Mouse (Mus musculus) hindbrain, embryonic 15.5 days (tissue): ENCODE measurements at regions not wholly inside any gene's neighbourhood (a gene's known extent, or its start where the extent isn't known, plus 50 kb on each side); places are given as distances from the start of the nearest gene placed in this dataset.
"Not testable (repeated sequence)": the region's sequence is repeated elsewhere in the genome, so short reads cannot be mapped to it uniquely, and the experiment has no call there.

Experiments
- ATAC-seq: fragments of 200-750 bp; cut with Nextera tagmentation; 2 replicates; pipeline ENCODE4 v1.8.0; 2017; ENCODE audit warnings: low read depth, moderate number of reproducible peaks, moderate TSS enrichment; ENCODE audit not compliant: low FRiP score
- H3K27ac ChIP-seq: fragments of 300-500 bp; sonication (generic); replicated peaks from 2 replicates; pipeline ENCODE4 v1.5.1; 2015; ENCODE audit warnings: mild to moderate bottlenecking, inconsistent platforms
- H3K27me3 ChIP-seq: fragments of 300-500 bp; sonication (generic); 2 replicates; pipeline ENCODE4 v1.6.1; 2015; ENCODE audit warnings: control low read depth, inconsistent platforms
- H3K36me3 ChIP-seq: fragments of 300-500 bp; sonication (generic); 2 replicates; pipeline ENCODE4 v1.6.1; 2015; ENCODE audit warnings: control low read depth, inconsistent platforms
- H3K4me1 ChIP-seq: fragments of 300-500 bp; sonication (generic); replicated peaks from 2 replicates; pipeline ENCODE4 v1.6.1; 2015; ENCODE audit warnings: control low read depth, inconsistent platforms
- H3K4me2 ChIP-seq: fragments of 300-500 bp; sonication (generic); 2 replicates; pipeline ENCODE4 v1.6.1; 2015; ENCODE audit warnings: moderate library complexity, mild to moderate bottlenecking, inconsistent platforms
- H3K4me3 ChIP-seq: fragments of 300-500 bp; sonication (generic); 2 replicates; pipeline ENCODE4 v1.5.1; 2015; ENCODE audit warnings: mild to moderate bottlenecking, inconsistent platforms
- H3K9ac ChIP-seq: fragments of 300-500 bp; sonication (generic); 2 replicates; pipeline ENCODE4 v1.6.1; 2015; ENCODE audit warnings: inconsistent platforms
- H3K9me3 ChIP-seq: fragments of 300-500 bp; sonication (generic); 2 replicates; pipeline ENCODE4 v1.6.1; 2016; ENCODE audit warnings: control low read depth, inconsistent platforms
- WGBS: fragments of 180-500 bp; shearing (Covaris S2); methylation state at CpG from one replicate; pipeline ENCODE4 v1.1.7; 2015; 5-methylcytosine and 5-hydroxymethylcytosine counted together

DNA sequence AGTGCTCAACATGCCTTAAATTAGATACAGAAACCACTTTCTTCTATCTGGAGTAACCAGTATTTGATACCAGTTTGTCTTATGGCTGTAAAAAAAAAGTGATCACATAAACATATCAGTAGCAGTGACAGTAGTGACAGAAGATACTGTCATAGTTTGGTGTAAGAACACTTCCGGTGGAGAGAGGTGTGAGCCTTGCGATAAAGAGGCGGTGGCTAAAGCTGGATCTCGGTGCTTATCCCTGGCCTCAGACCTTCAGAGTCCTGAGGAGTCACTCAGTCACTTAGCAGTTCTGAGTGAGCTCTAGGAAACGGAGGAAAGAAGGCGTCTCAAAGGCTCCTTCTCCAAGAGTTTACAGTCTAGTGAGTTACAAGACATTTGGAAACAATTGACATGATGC lies 169.4 kb downstream of the Mterf1b start:
- not testable (repeated sequence) for H3K27me3 ChIP-seq, H3K36me3 ChIP-seq, H3K27ac ChIP-seq, H3K4me1 ChIP-seq, H3K4me2 ChIP-seq, H3K9me3 ChIP-seq, H3K4me3 ChIP-seq, ATAC-seq, H3K9ac ChIP-seq
- WGBS = 95% methylated on average over 6 of the region's 6 CpGs

GRCm38 (mm10) chr5:4384719-4385118 lies 192.6 kb downstream of the Mterf1b start:
- not testable (repeated sequence) for H3K4me1 ChIP-seq, H3K4me2 ChIP-seq, H3K4me3 ChIP-seq, H3K9ac ChIP-seq, H3K9me3 ChIP-seq, H3K27me3 ChIP-seq, H3K27ac ChIP-seq, H3K36me3 ChIP-seq, ATAC-seq
- WGBS = 63% methylated on average over 7 of the region's 7 CpGs

DNA sequence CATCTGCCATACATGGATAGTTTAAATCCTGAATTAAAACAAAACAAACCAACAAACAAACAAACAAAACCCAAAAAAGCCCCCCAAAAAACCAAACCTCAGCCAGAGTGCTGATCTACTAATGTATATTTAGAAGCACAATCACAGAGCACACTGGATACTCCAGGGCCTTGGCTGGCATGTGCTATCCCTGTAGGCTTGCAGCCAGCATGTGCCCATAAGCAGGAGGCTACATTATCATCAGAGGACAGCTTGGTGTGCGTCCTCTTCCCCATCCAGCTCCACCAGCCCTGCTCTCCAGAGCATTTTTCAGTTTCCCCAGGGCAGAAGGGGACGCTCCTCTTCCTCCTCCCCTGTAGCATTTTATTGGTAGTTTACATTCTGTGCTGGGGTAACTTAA lies 198.9 kb downstream of the Mterf1b start:
- Histone ChIP-seq H3K27ac (no peak overlapping the region), H3K27me3 (no peaks in the 10 kb centered on the region), H3K4me2 (no peak overlapping the region), H3K4me3 (no peak overlapping the region), H3K9me3 (no peaks in the 10 kb centered on the region), H3K36me3 (no peaks in the 10 kb centered on the region), H3K9ac (no peak overlapping the region), H3K4me1 (0 out of 2 replicates have a peak, but pooled peaks cover 2% of the 10 kb centered on the region)
- no peak for ATAC-seq
- 59% methylated on average over 2 of the region's 2 CpGs for WGBS

GRCm38 (mm10) chr5:4394353-4395052 lies 202.3 kb downstream of the Mterf1b start:
- not testable (repeated sequence) for H3K9ac ChIP-seq, H3K27me3 ChIP-seq, H3K27ac ChIP-seq, H3K9me3 ChIP-seq, H3K4me1 ChIP-seq, H3K4me3 ChIP-seq, H3K36me3 ChIP-seq, H3K4me2 ChIP-seq
- WGBS = 28% methylated on average over 7 of the region's 7 CpGs
- peak; percentile 90 for ATAC-seq

DNA sequence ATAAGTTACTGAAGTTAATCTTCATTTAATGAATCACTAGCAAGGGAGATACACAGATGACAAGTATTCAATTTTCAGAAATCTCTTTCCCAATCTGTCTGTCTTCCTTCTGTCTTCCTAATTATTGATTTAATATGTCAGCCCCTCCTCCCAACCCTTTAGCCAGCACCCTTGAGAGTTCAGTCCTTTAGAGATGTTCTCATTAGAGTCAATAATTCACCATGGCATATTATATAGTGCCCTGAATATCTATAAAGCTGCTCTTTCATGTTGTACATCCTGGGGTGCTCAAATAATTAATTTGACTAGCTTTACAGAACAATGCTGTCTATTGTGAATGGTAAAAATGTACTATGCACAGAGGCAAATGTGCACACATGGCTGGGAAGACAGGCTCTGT lies 205.9 kb downstream of the Mterf1b start:
- no peak overlapping the region for H3K4me3 ChIP-seq
- no peak overlapping the region for H3K9ac ChIP-seq
- 0 out of 2 replicates have a peak, but pooled peaks cover 2% of the 10 kb centered on the region for H3K4me1 ChIP-seq
- ATAC-seq = no peak
- H3K27ac ChIP-seq = no peak overlapping the region
- no peak overlapping the region for H3K4me2 ChIP-seq
- H3K9me3 ChIP-seq = no peaks in the 10 kb centered on the region
- no peaks in the 10 kb centered on the region for H3K27me3 ChIP-seq
- H3K36me3 ChIP-seq = no peaks in the 10 kb centered on the region

GRCm38 (mm10) chr5:4417761-4418160 lies 225.6 kb downstream of the Mterf1b start:
- Histone ChIP-seq H3K36me3 (no peaks in the 10 kb centered on the region), H3K9ac (no peak overlapping the region), H3K27me3 (no peaks in the 10 kb centered on the region), H3K4me2 (no peak overlapping the region), H3K4me1 (no peaks in the 10 kb centered on the region), H3K27ac (no peak overlapping the region), H3K4me3 (no peak overlapping the region), H3K9me3 (no peaks in the 10 kb centered on the region)
- peak; percentile 30; the same call in 1 of the 2 replicates for ATAC-seq
- 74% methylated on average over 1 of the region's 1 CpGs for WGBS
